Mouse (Mus musculus): ENCODE results near the gene Slc48a1.

Gene Slc48a1

GRCm38 (mm10) chr15:97840781-97841180 is 62.5 kb downstream of the Slc48a1 start:
- peak; percentile 15 for DNase-seq (ENCODE audit: low read depth, low spot score)

GRCm38 (mm10) chr15:97841383-97841782 is 63.1 kb downstream of the Slc48a1 start:
- DNase-seq (ENCODE audit: low read depth, low spot score), result no peak

DNA sequence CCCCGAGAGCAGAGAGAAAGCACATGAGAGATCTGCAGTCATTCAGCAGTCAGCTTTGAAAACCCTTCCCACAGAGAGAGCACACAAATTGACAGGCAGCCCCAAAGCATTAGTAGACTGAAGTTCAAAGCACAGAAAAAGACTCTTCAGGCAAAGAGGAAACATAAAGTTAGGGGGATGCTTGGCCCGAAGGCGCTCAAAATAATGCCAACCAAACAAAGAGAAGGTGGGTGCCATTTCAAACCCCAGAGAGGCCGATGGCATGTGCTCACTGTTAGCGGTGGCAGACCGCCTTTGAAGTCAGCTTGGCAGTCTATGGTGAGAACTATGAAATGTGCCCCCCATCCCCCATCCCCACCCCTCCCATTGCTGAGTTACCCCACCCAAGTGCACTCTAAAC is 63.7 kb downstream of the Slc48a1 start:
- peak; percentile 52 for DNase-seq (ENCODE audit: low read depth, low spot score)

Data from CD4-positive, CD25-positive, alpha-beta regulatory T cell, adult 2 months (primary cell).